14 mouse cellular contexts compared by ENCODE assay signal in genomic region chr19:46538213-46538612, GRCm38 (mm10). TPM values are rescaled to one million over a fixed set of nuclear protein-coding genes. Genes with fewer than 3 reads are reported as not detected.
DNase-seq lines count a peak whose midpoint lies in the region; ATAC-seq and TF ChIP-seq lines count a peak whose summit lies in the region.
"Had no signal": no experiment of that assay in that cellular context is flagged by ENCODE, and none has a peak within 500 bp of the region (broad histone marks: within the 10 kb centered on the region; RNA-seq: fewer than 3 reads in every experiment).

No protein-coding gene starts in this region.

- 78% methylated on average over 6 of the region's 6 CpGs for WGBS in liver, embryonic 16.5 days (ENCODE audit: insufficient replicate concordance)
- 82% methylated on average over 6 of the region's 6 CpGs for WGBS in liver, embryonic 11.5 days
- 90% methylated on average over 6 of the region's 6 CpGs for WGBS in forebrain, embryonic 11.5 days

- 0 out of 2 replicates have a peak, but pooled peaks have one; percentile 35 for ATAC-seq in liver, embryonic 16.5 days (ENCODE audit: low read depth)
- ATAC-seq in liver, embryonic 11.5 days (replicated peaks; ENCODE audit: low FRiP score): no peak
- ATAC-seq in forebrain, embryonic 11.5 days (replicated peaks; ENCODE audit: low FRiP score): no peak
- ATAC-seq: forebrain, postnatal 0 days had no signal

- H3K36me3 ChIP-seq in liver, embryonic 16.5 days (ENCODE audit: control insufficient read depth, insufficient read depth): no peaks in the 10 kb centered on the region
- no peaks in the 10 kb centered on the region; the same call in 1 of the 2 replicates for H3K36me3 ChIP-seq in liver, embryonic 11.5 days (ENCODE audit: control insufficient read depth, insufficient read depth, low read length)
- H3K36me3 ChIP-seq in MEL (ENCODE audit: control insufficient read depth in 1 of 2, insufficient read depth in 2 of 2, low read length in 2 of 2): no peaks in the 10 kb centered on the region
- no peaks in the 10 kb centered on the region for H3K36me3 ChIP-seq in forebrain, embryonic 11.5 days (ENCODE audit: control insufficient read depth, insufficient read depth, low read length)

- H3K27me3 ChIP-seq in liver, embryonic 16.5 days (ENCODE audit: control insufficient read depth, insufficient read depth, low read depth, low read length): no peaks in the 10 kb centered on the region
- no peaks in the 10 kb centered on the region for H3K27me3 ChIP-seq in liver, embryonic 11.5 days (replicated peaks; ENCODE audit: control insufficient read depth, insufficient read depth, low read length)
- H3K27me3 ChIP-seq in MEL (ENCODE audit: control insufficient read depth in 1 of 2, insufficient read depth in 2 of 2, low read length in 2 of 2): no peaks in the 10 kb centered on the region
- H3K27me3 ChIP-seq in forebrain, embryonic 11.5 days (ENCODE audit: control insufficient read depth, insufficient read depth, low read length): no peaks in the 10 kb centered on the region
- H3K27me3 ChIP-seq: neural tube, embryonic 12.5 days had no signal

- H3K4me2 ChIP-seq in liver, embryonic 16.5 days (ENCODE audit: low read depth, low read length): no peak overlapping the region
- no peak overlapping the region for H3K4me2 ChIP-seq in liver, embryonic 11.5 days
- H3K4me2 ChIP-seq in forebrain, embryonic 11.5 days (ENCODE audit: low read depth, low read length, severe bottlenecking): no peak overlapping the region
- H3K4me2 ChIP-seq: neural tube, embryonic 12.5 days had no signal

- TF ChIP-seq POLR2A in MEL (IDR thresholded peaks at IDR 0.05; ENCODE audit: control insufficient read depth in 1 of 2, insufficient read depth in 1 of 2, low read depth in 1 of 2, low read length in 2 of 2, poor library complexity in 1 of 2): no peak

- H3K9ac ChIP-seq in liver, embryonic 16.5 days (ENCODE audit: low read depth, low read length): no peak overlapping the region
- no peak overlapping the region for H3K9ac ChIP-seq in liver, embryonic 11.5 days (ENCODE audit: low read depth, low read length)
- no peak overlapping the region for H3K9ac ChIP-seq in MEL (ENCODE audit: control insufficient read depth, low read depth, low read length, poor library complexity, severe bottlenecking)
- H3K9ac ChIP-seq in forebrain, embryonic 11.5 days (ENCODE audit: low read length): no peak overlapping the region
- H3K9ac ChIP-seq: forebrain, postnatal 0 days; neural tube, embryonic 12.5 days had no signal

- no peaks in the 10 kb centered on the region for H3K79me2 ChIP-seq in MEL (ENCODE audit: control insufficient read depth, insufficient read depth, low read length, poor library complexity)

- no peaks in the 10 kb centered on the region for H3K9me3 ChIP-seq in liver, embryonic 16.5 days (replicated peaks; ENCODE audit: control insufficient read depth, low read length)
- no peaks in the 10 kb centered on the region for H3K9me3 ChIP-seq in liver, embryonic 11.5 days (ENCODE audit: control insufficient read depth, low read length)
- no peaks in the 10 kb centered on the region for H3K9me3 ChIP-seq in MEL (replicated peaks; ENCODE audit: insufficient read depth, low read length)
- H3K9me3 ChIP-seq in forebrain, embryonic 11.5 days (ENCODE audit: control insufficient read depth, low read length): no peaks in the 10 kb centered on the region
- H3K9me3 ChIP-seq: embryonic facial prominence, embryonic 10.5 days; hindbrain, embryonic 10.5 days; midbrain, embryonic 10.5 days; neural tube, embryonic 12.5 days had no signal

- TF ChIP-seq CTCF in MEL (IDR thresholded peaks at IDR 0.05 in 2 of 3, conservative IDR thresholded peaks at IDR 0.05 in 1 of 3; ENCODE audit: control insufficient read depth in 1 of 3, insufficient read depth in 1 of 3, low read depth in 2 of 3, low read length in 3 of 3, poor library complexity in 1 of 3, severe bottlenecking in 1 of 3): peak; percentile 64 to 78 (median 68)

- no peak for TF ChIP-seq EP300 in MEL (IDR thresholded peaks at IDR 0.05; ENCODE audit: low read depth in 1 of 2, low read length in 2 of 2)

- DNase-seq in embryo, embryonic 10 days (ENCODE audit: low spot score): peak; percentile 10
- DNase-seq in embryo, embryonic 11 days: no peak
- DNase-seq in liver, embryonic 11.5 days (ENCODE audit: low spot score): no peak
- peak; percentile 52 for DNase-seq in MEL (ENCODE audit: low read depth, low spot score)
- DNase-seq in lung, postnatal 36 days: peak; percentile 66
- DNase-seq in neural tube, embryonic 10.5 days (ENCODE audit: extremely low spot score, low spot score): no peak
- DNase-seq in forebrain, embryonic 11.5 days (ENCODE audit: low spot score): no peak
- DNase-seq: B cell, adult 2 months; forebrain, postnatal 0 days had no signal

- no peaks in the 10 kb centered on the region; the same call in 1 of the 2 replicates for H3K4me1 ChIP-seq in liver, embryonic 16.5 days (ENCODE audit: control insufficient read depth, low read depth, low read length)
- peaks cover 13% of the 10 kb centered on the region for H3K4me1 ChIP-seq in liver, embryonic 11.5 days (replicated peaks; ENCODE audit: control insufficient read depth, insufficient read depth, low read length)
- H3K4me1 ChIP-seq in MEL (ENCODE audit: control insufficient read depth in 1 of 2, insufficient read depth in 2 of 2, low read length in 2 of 2): no peaks in the 10 kb centered on the region
- peaks cover 2% of the 10 kb centered on the region; the same call in 1 of the 2 replicates for H3K4me1 ChIP-seq in forebrain, embryonic 11.5 days (replicated peaks; ENCODE audit: control insufficient read depth, insufficient read depth, low read length)

- H3K27ac ChIP-seq in liver, embryonic 16.5 days (ENCODE audit: low read length): no peak overlapping the region
- no peak overlapping the region for H3K27ac ChIP-seq in liver, embryonic 11.5 days (ENCODE audit: low read depth, low read length)
- H3K27ac ChIP-seq in MEL (ENCODE audit: control insufficient read depth, low read depth, low read length): no peak overlapping the region
- H3K27ac ChIP-seq in forebrain, embryonic 11.5 days (ENCODE audit: low read depth, low read length): no peak overlapping the region
- H3K27ac ChIP-seq: embryonic facial prominence, embryonic 10.5 days; hindbrain, embryonic 10.5 days; midbrain, embryonic 10.5 days; neural tube, embryonic 12.5 days had no signal

- H3K4me3 ChIP-seq in liver, embryonic 16.5 days (ENCODE audit: low read depth, low read length): no peak overlapping the region
- no peak overlapping the region for H3K4me3 ChIP-seq in liver, embryonic 11.5 days (ENCODE audit: low read depth, low read length)
- no peak overlapping the region for H3K4me3 ChIP-seq in MEL (ENCODE audit: control insufficient read depth in 1 of 2, insufficient read depth in 1 of 2, low read depth in 2 of 2, low read length in 2 of 2)
- no peak overlapping the region for H3K4me3 ChIP-seq in forebrain, embryonic 11.5 days (ENCODE audit: low read depth, low read length)
- H3K4me3 ChIP-seq: embryonic facial prominence, embryonic 10.5 days; hindbrain, embryonic 10.5 days; midbrain, embryonic 10.5 days; neural tube, embryonic 12.5 days had no signal

- TF ChIP-seq RAD21 in MEL (IDR thresholded peaks at IDR 0.05; ENCODE audit: low read depth, low read length): peak; percentile 62

TF ChIP-seq in MEL, 35 proteins besides CTCF, POLR2A, EP300 and RAD21:
- TF ChIP-seq SMC3 (IDR thresholded peaks at IDR 0.05; ENCODE audit: low read depth, low read length): peak; percentile 49
- TF ChIP-seq RCOR1 (IDR thresholded peaks at IDR 0.05; ENCODE audit: low read depth, low read length): no peak

RNA-seq across cellular contexts. Expression of gene Arl3, which starts 34.8 kb away (rescaled TPM):
- 23.6 and 27.1 TPM in 2 replicates for polyA plus RNA-seq in liver, embryonic 16.5 days (2015; fragmentation: Nextera tagmentation; extraction: Ambion mirVana)
- 42.6 and 50.5 TPM in 2 replicates for polyA plus RNA-seq in liver, embryonic 11.5 days (2014; fragmentation: Nextera tagmentation; extraction: Ambion mirVana)
- 62.4 and 74.8 TPM in 2 replicates for total RNA-seq in MEL (2012; rRNA removed)
- 100 to 1,000 TPM in 1 of 2 experiments, not detected in 1; 123 TPM for polyA plus RNA-seq in MEL (2012; ENCODE audit: insufficient read depth in 1 of 2, insufficient read length in 2 of 2, low read depth in 1 of 2, low replicate concordance in 2 of 2, missing spikeins in 1 of 2)
- polyA plus RNA-seq in forebrain, embryonic 11.5 days (2014; fragmentation: Nextera tagmentation; extraction: Ambion mirVana): 152 and 154 TPM in 2 replicates

RNA-seq across cellular contexts. Expression of gene Sfxn2, which starts 35.0 kb away (rescaled TPM):
- polyA plus RNA-seq in liver, embryonic 16.5 days (2015; fragmentation: Nextera tagmentation; extraction: Ambion mirVana): 33.4 and 37.6 TPM in 2 replicates
- polyA plus RNA-seq in liver, embryonic 11.5 days (2014; fragmentation: Nextera tagmentation; extraction: Ambion mirVana): 24.7 and 26.2 TPM in 2 replicates
- total RNA-seq in MEL (2012; rRNA removed): 16.1 and 20.3 TPM in 2 replicates
- 10 to 100 TPM; 21.2 to 36.6 TPM for polyA plus RNA-seq in MEL (2012; ENCODE audit: insufficient read depth in 1 of 2, insufficient read length in 2 of 2, low read depth in 1 of 2, low replicate concordance in 2 of 2, missing spikeins in 1 of 2)
- 10.9 and 14.6 TPM in 2 replicates for polyA plus RNA-seq in forebrain, embryonic 11.5 days (2014; fragmentation: Nextera tagmentation; extraction: Ambion mirVana)

RNA-seq across cellular contexts. Expression of gene Trim8, which starts 36.7 kb away (rescaled TPM):
- 7.7 and 10.5 TPM in 2 replicates for polyA plus RNA-seq in liver, embryonic 16.5 days (2015; fragmentation: Nextera tagmentation; extraction: Ambion mirVana)
- 22.9 and 24.1 TPM in 2 replicates for polyA plus RNA-seq in liver, embryonic 11.5 days (2014; fragmentation: Nextera tagmentation; extraction: Ambion mirVana)
- total RNA-seq in MEL (2012; rRNA removed): 19.1 and 21.2 TPM in 2 replicates
- 10 to 100 TPM in 1 of 2 experiments, not detected in 1; 57.2 TPM for polyA plus RNA-seq in MEL (2012; ENCODE audit: insufficient read depth in 1 of 2, insufficient read length in 2 of 2, low read depth in 1 of 2, low replicate concordance in 2 of 2, missing spikeins in 1 of 2)
- 30.7 and 39.5 TPM in 2 replicates for polyA plus RNA-seq in forebrain, embryonic 11.5 days (2014; fragmentation: Nextera tagmentation; extraction: Ambion mirVana)

Comparison
In these comparisons a context has a peak if more than half of its experiments do, and no peak if none do; other contexts are left out.
1. DNase-seq: peak in embryo, embryonic 10 days (single experiment), MEL (single experiment) and lung, postnatal 36 days (single experiment); none in embryo, embryonic 11 days (single experiment), liver, embryonic 11.5 days (single experiment), neural tube, embryonic 10.5 days (single experiment) and forebrain, embryonic 11.5 days (single experiment).